Mouse (Mus musculus) embryonic fibroblast, embryonic 13.5 days (primary cell): ENCODE data around the gene Atf7.

Experiments used
- CTCF ChIP-seq: IDR thresholded peaks from 2 replicates; pipeline ENCODE4 v1.5.1; 2011; ENCODE audit warnings: mild to moderate bottlenecking, control low read depth, low read length, moderate library complexity, borderline replicate concordance; ENCODE audit not compliant: insufficient read depth
- POLR2A ChIP-seq: IDR thresholded peaks from 2 replicates; pipeline ENCODE4 v1.6.1; 2011; ENCODE audit warnings: low read depth, mild to moderate bottlenecking, control low read depth, low read length, moderate library complexity

- TF ChIP-seq POLR2A, result peak; percentile 36; the same call in 1 of the 2 replicates
- no peak for TF ChIP-seq CTCF
Observed at GRCm38 (mm10) chr15:102670281-102670680, 45.0 kb upstream of the Atf7 start.
